Mouse (Mus musculus): Measurements from ENCODE around the gene Rhbdl1. TPM values are rescaled to one million over a fixed set of nuclear protein-coding genes. Genes with fewer than 3 reads are reported as not detected.
"Not testable (repeated sequence)": the region's sequence is repeated elsewhere in the genome, so short reads cannot be mapped to it uniquely, and the experiment has no call there.

Gene Rhbdl1
- total RNA-seq, 2 experiments from 2014 or later = 1.1 TPM; not detected in 1

GRCm38 (mm10) chr17:25828712-25829557 is 8.2 kb downstream of the Rhbdl1 start, which contains the start of gene Jmjd8:
TSS of gene Jmjd8 (plus strand) at chr17:25828867.
- peak; percentile 13 for ATAC-seq (replicated peaks; ENCODE audit: poor library complexity, severe bottlenecking)

GRCm38 (mm10) chr17:25828223-25828594 is 8.9 kb downstream of the Rhbdl1 start:
- ATAC-seq (replicated peaks; ENCODE audit: poor library complexity, severe bottlenecking) = no peak

GRCm38 (mm10) chr17:25827546-25828222 is 9.4 kb downstream of the Rhbdl1 start:
- no peak for ATAC-seq (replicated peaks; ENCODE audit: poor library complexity, severe bottlenecking)

- no peak for ATAC-seq (replicated peaks; ENCODE audit: poor library complexity, severe bottlenecking)
Measured at GRCm38 (mm10) chr17:25827011-25827410, 10.1 kb downstream of the Rhbdl1 start.

- no peak for ATAC-seq (replicated peaks; ENCODE audit: poor library complexity, severe bottlenecking)
Measured at GRCm38 (mm10) chr17:25825984-25826570, 11.0 kb downstream of the Rhbdl1 start.

- no peak for ATAC-seq (replicated peaks; ENCODE audit: poor library complexity, severe bottlenecking)
Measured at GRCm38 (mm10) chr17:25825311-25825710, 11.8 kb downstream of the Rhbdl1 start.

GRCm38 (mm10) chr17:25824362-25825142 is 12.5 kb downstream of the Rhbdl1 start:
- no peak for ATAC-seq (replicated peaks; ENCODE audit: poor library complexity, severe bottlenecking)

GRCm38 (mm10) chr17:25823452-25823851 is 13.6 kb downstream of the Rhbdl1 start, which contains the start of gene Wdr24:
TSS of gene Wdr24 (plus strand) at chr17:25823627.
- ATAC-seq (replicated peaks; ENCODE audit: poor library complexity, severe bottlenecking) = peak; percentile 78

GRCm38 (mm10) chr17:25818851-25819780 is 18.0 kb downstream of the Rhbdl1 start:
- peak; percentile 30 for ATAC-seq (replicated peaks; ENCODE audit: poor library complexity, severe bottlenecking)

- ATAC-seq (replicated peaks; ENCODE audit: poor library complexity, severe bottlenecking) = no peak
Measured at GRCm38 (mm10) chr17:25817662-25818061, 19.4 kb downstream of the Rhbdl1 start.

- ATAC-seq (replicated peaks; ENCODE audit: poor library complexity, severe bottlenecking) = peak; percentile 90
Measured at GRCm38 (mm10) chr17:25813471-25813870, 23.6 kb downstream of the Rhbdl1 start.

- no peak for ATAC-seq (replicated peaks; ENCODE audit: poor library complexity, severe bottlenecking)
Measured at GRCm38 (mm10) chr17:25810890-25811289, 26.2 kb downstream of the Rhbdl1 start.

GRCm38 (mm10) chr17:25809606-25810340 is 27.3 kb downstream of the Rhbdl1 start:
- 0 out of 2 replicates have a peak, but pooled peaks have one; percentile 13 for ATAC-seq (replicated peaks; ENCODE audit: poor library complexity, severe bottlenecking)

GRCm38 (mm10) chr17:25808789-25809605 is 28.1 kb downstream of the Rhbdl1 start, which contains the start of gene Fbxl16:
TSS of gene Fbxl16 (plus strand) at chr17:25809085.
- peak; percentile 16; the same call in 1 of the 2 replicates for ATAC-seq (replicated peaks; ENCODE audit: poor library complexity, severe bottlenecking)

- no peak for ATAC-seq (replicated peaks; ENCODE audit: poor library complexity, severe bottlenecking)
Measured at GRCm38 (mm10) chr17:25808028-25808427, 29.1 kb downstream of the Rhbdl1 start.

- not testable (repeated sequence) for ATAC-seq (replicated peaks; ENCODE audit: poor library complexity, severe bottlenecking)
Measured at GRCm38 (mm10) chr17:25807452-25807851, 29.6 kb downstream of the Rhbdl1 start.

- no peak for ATAC-seq (replicated peaks; ENCODE audit: poor library complexity, severe bottlenecking)
Measured at GRCm38 (mm10) chr17:25806507-25806906, 30.6 kb downstream of the Rhbdl1 start.
